Mouse (Mus musculus) embryonic facial prominence, embryonic 12.5 days (tissue): ENCODE measurements around the gene Kcnh3. TPM values are rescaled to one million over a fixed set of nuclear protein-coding genes. Genes with fewer than 3 reads are reported as not detected.

Experiments used
- ATAC-seq: fragments of 200-750 bp; cut with Nextera tagmentation; 2 replicates; pipeline ENCODE4 v1.8.0; 2017; ENCODE audit not compliant: insufficient number of reproducible peaks, insufficient read depth, low FRiP score, low TSS enrichment
- H3K27ac ChIP-seq: fragments of 300-500 bp; sonication (generic); 2 replicates; pipeline ENCODE4 v1.5.1; 2016; ENCODE audit warnings: mild to moderate bottlenecking
- H3K27me3 ChIP-seq: fragments of 300-500 bp; sonication (generic); 2 replicates; pipeline ENCODE4 v1.6.1; 2016; ENCODE audit warnings: mild to moderate bottlenecking, moderate library complexity
- H3K36me3 ChIP-seq: fragments of 300-500 bp; sonication (generic); 2 replicates; pipeline ENCODE4 v1.6.1; 2016; ENCODE audit warnings: mild to moderate bottlenecking
- H3K4me1 ChIP-seq: fragments of 300-500 bp; sonication (generic); 2 replicates; pipeline ENCODE4 v1.6.1; 2016
- H3K4me2 ChIP-seq: fragments of 300-500 bp; sonication (generic); replicated peaks from 2 replicates; pipeline ENCODE4 v1.6.1; 2016; ENCODE audit warnings: mild to moderate bottlenecking, moderate library complexity
- H3K4me3 ChIP-seq: fragments of 300-500 bp; sonication (generic); 2 replicates; pipeline ENCODE4 v1.5.1; 2016; ENCODE audit warnings: mild to moderate bottlenecking
- H3K9ac ChIP-seq: fragments of 300-500 bp; sonication (generic); 2 replicates; pipeline ENCODE4 v1.6.1; 2016; ENCODE audit warnings: mild to moderate bottlenecking, moderate library complexity
- H3K9me3 ChIP-seq: fragments of 300-500 bp; sonication (generic); 2 replicates; pipeline ENCODE4 v1.6.1; 2016; ENCODE audit warnings: mild to moderate bottlenecking, moderate library complexity
- WGBS: fragments of 180-500 bp; shearing (Covaris S2); methylation state at CpG from one replicate; pipeline ENCODE4 v1.1.7; 2016; 5-methylcytosine and 5-hydroxymethylcytosine counted together
- polyA plus RNA-seq: library from polyadenylated mRNA; unstranded; fragments of >200 nt; fragmentation: Nextera tagmentation; extraction: Ambion mirVana; gene quantifications from 2 replicates; pipeline ENCODE4 v1.2.1, GENCODE M21; 2016

Kcnh3 gene
- polyA plus RNA-seq, 1 experiment from 2014 or later = 0.81 TPM

DNA sequence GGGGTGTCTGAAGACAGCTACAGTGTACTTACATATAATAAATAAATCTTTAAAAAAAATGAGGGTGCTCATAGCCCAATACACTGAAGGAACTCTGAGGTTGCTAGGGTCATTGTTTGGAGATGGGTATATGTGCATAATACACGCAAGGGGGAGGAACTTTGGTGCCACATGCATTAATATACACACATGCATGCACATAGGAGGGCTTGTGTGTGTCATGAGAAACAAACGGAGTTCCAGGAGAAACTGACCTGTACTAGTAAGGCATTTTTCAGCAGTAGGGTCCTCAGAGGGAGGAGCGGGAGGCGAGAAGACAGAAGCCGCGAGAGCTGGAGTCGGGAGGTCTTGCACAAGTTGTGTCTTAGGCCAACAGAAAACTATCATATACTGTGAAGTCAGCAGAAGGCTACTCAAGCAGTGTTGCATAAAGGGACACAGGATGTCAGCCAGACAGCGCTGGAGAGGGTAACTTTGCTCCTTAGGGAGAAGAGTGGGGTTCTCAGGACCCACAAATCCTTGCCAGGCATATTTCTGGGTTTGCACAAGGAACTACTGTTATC, 34.6 kb downstream of the Kcnh3 start:
- H3K9ac ChIP-seq = no peak overlapping the region
- ATAC-seq = peak; percentile 26; the same call in 1 of the 2 replicates
- H3K27me3 ChIP-seq = no peaks in the 10 kb centered on the region
- 0 out of 2 replicates have a peak overlapping the region, but pooled peaks have one; percentile 24 for H3K4me2 ChIP-seq
- WGBS = 66% methylated on average over 8 of the region's 8 CpGs
- peaks cover 3% of the 10 kb centered on the region; the same call in 1 of the 2 replicates for H3K4me1 ChIP-seq
- 0 out of 2 replicates have a peak overlapping the region, but pooled peaks have one; percentile 0 for H3K27ac ChIP-seq
- H3K36me3 ChIP-seq = no peaks in the 10 kb centered on the region
- H3K9me3 ChIP-seq = no peaks in the 10 kb centered on the region
- no peak overlapping the region for H3K4me3 ChIP-seq

DNA sequence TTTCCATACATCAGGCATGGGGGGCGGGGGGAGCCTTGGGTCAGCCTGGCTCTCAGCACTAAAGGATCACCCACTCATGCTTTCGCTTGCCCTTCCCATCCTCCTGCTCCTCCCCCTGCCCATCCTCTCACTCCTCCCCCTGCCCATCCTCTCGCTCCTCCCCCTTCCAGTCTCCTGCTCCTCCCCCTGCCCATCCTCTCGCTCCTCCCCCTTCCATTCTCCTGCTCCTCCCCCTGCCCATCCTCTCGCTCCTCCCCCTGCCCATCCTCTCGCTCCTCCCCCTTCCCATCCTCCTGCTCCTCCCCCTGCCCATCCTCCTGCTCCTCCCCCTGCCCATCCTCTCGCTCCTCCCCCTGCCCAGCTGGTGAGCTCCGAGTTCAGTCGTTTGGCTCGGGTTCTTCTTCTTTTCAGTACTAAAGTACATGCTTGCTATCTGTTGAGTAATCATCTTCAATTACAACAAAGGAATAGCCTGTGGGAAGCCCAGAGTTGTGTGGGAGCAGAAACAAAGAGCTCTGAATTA, 35.1 kb downstream of the Kcnh3 start:
- Histone ChIP-seq H3K36me3 (no peaks in the 10 kb centered on the region), H3K4me1 (peaks cover 3% of the 10 kb centered on the region; the same call in 1 of the 2 replicates), H3K4me2 (peak overlapping the region; percentile 36), H3K27me3 (no peaks in the 10 kb centered on the region), H3K27ac (0 out of 2 replicates have a peak overlapping the region, but pooled peaks have one; percentile 0), H3K4me3 (no peak overlapping the region), H3K9ac (no peak overlapping the region), H3K9me3 (no peaks in the 10 kb centered on the region)
- ATAC-seq = 0 out of 2 replicates have a peak, but pooled peaks have one; percentile 28
- under 1% methylated on average over 6 of the region's 10 CpGs for WGBS

DNA sequence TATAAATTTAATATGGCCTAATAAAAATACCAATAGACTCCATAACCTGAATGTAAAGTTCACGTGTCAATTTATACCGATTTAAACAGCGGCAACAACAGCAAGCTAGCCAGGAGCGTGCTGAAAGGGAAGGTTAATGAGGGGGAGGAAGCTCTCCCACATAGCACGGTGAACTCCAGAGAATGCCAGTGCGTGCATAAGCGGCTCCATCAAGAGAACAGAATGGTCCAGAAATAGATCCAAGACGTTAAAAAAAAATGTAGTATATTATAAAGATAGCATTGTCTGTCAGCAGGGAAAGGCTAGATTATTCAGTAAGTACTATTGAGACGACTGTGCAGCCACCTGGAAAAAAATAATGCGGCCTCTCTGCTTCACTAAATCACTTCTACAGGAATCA, 38.0 kb downstream of the Kcnh3 start:
- 71% methylated on average over 10 of the region's 10 CpGs for WGBS
- H3K27me3 ChIP-seq = no peaks in the 10 kb centered on the region
- no peaks in the 10 kb centered on the region for H3K4me1 ChIP-seq
- no peak for ATAC-seq
- no peaks in the 10 kb centered on the region for H3K36me3 ChIP-seq
- no peak overlapping the region for H3K9ac ChIP-seq
- no peak overlapping the region for H3K4me2 ChIP-seq
- H3K4me3 ChIP-seq = no peak overlapping the region
- H3K9me3 ChIP-seq = no peaks in the 10 kb centered on the region
- H3K27ac ChIP-seq = no peak overlapping the region

DNA sequence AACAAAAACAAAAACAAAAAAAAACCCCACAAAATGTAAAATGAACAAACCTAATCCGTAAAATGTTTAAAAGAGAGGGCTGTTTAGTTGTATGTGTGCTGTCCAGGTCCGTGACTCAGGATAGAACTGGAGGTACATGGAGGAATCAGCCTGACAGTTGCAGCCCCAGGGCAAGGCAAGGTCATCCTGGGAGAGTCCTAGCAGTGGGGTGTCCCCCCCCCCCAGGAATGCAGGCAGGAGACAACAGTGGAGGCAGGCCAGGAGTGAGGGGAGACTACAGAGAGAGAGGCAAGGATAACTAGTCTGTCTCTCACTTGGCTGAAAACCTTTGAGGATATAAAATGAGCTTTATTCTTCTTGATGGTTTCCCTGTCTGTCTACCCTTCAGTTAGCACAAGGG, 39.7 kb downstream of the Kcnh3 start:
- no peak overlapping the region for H3K4me3 ChIP-seq
- H3K4me2 ChIP-seq = no peak overlapping the region
- H3K36me3 ChIP-seq = no peaks in the 10 kb centered on the region
- no peaks in the 10 kb centered on the region for H3K27me3 ChIP-seq
- H3K4me1 ChIP-seq = no peaks in the 10 kb centered on the region
- WGBS = 62% methylated on average over 2 of the region's 2 CpGs
- H3K9ac ChIP-seq = no peak overlapping the region
- no peak for ATAC-seq
- H3K9me3 ChIP-seq = no peaks in the 10 kb centered on the region
- no peak overlapping the region for H3K27ac ChIP-seq

DNA sequence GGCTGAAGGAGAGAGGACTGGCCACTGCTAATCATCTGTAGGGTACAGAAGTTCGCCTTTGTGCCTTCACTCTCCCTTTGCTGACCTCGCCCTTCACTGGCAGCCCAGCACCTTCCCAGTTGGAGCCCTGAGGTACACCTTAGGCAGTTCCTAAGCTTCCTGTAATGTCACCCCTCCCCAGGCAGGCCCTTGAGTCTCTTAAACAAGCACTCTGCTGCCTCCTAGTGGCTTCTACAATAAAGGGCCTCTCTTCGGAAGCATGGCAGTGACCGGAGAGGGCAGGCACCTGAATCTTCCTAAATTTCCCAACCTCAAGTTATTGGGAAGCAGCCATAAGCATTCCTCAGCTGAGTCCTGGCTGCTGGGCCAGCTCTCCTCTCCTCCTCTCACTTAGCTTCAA, 41.0 kb downstream of the Kcnh3 start:
- 11% methylated on average over 4 of the region's 4 CpGs for WGBS
- Histone ChIP-seq H3K9ac (no peak overlapping the region), H3K36me3 (no peaks in the 10 kb centered on the region), H3K9me3 (no peaks in the 10 kb centered on the region), H3K27me3 (no peaks in the 10 kb centered on the region), H3K4me3 (no peak overlapping the region), H3K4me2 (no peak overlapping the region), H3K27ac (no peak overlapping the region), H3K4me1 (no peaks in the 10 kb centered on the region)
- no peak for ATAC-seq

DNA sequence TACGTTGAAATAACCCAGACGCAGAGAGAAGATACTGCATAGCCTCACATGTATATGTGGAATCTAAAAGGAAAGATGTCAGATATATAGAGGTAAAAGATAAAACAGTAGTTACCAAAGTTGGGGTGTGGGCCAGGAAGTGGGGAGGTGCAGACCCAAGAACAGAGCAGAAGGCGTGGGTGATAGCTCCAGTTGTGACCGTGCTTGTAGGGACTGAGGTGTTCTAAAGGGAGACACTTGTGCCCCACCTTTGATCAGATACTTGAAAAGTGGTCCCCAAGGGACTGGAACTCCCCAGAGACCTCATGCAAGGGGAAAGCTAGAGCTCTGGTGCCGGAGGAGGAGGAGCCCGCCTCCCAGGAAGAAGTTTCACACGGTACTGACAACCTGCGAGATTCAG, 51.4 kb downstream of the Kcnh3 start:
- Histone ChIP-seq H3K36me3 (no peaks in the 10 kb centered on the region), H3K4me1 (peaks cover 4% of the 10 kb centered on the region; the same call in 1 of the 2 replicates), H3K9ac (no peak overlapping the region), H3K27ac (no peak overlapping the region), H3K27me3 (no peaks in the 10 kb centered on the region), H3K9me3 (no peaks in the 10 kb centered on the region), H3K4me3 (no peak overlapping the region), H3K4me2 (no peak overlapping the region)
- 86% methylated on average over 8 of the region's 8 CpGs for WGBS
- no peak for ATAC-seq

DNA sequence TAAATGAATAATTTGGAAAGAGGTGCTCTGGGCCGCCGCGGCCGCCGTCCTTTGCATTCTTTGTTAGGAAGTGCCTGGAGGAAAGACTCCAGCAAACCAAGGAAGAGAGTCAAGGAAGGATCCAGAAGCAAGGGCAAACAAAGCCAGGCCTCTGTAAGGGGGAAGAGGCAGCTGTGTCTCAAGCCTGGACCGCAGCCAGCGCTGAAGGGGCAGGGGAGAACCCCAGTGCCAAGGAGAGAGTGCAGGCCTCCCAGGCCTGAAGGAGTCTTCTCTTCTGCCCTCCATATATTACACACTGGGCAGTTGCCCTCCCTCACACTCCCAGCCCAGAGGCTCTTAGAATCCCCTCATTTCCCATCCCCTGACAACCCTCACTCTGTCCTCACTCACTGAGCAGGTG, 53.6 kb downstream of the Kcnh3 start:
- no peak overlapping the region for H3K4me2 ChIP-seq
- no peak overlapping the region for H3K4me3 ChIP-seq
- H3K36me3 ChIP-seq = no peaks in the 10 kb centered on the region
- no peaks in the 10 kb centered on the region for H3K27me3 ChIP-seq
- 89% methylated on average over 7 of the region's 7 CpGs for WGBS
- no peaks in the 10 kb centered on the region for H3K9me3 ChIP-seq
- no peak overlapping the region for H3K27ac ChIP-seq
- H3K9ac ChIP-seq = no peak overlapping the region
- ATAC-seq = no peak
- H3K4me1 ChIP-seq = no peaks in the 10 kb centered on the region

DNA sequence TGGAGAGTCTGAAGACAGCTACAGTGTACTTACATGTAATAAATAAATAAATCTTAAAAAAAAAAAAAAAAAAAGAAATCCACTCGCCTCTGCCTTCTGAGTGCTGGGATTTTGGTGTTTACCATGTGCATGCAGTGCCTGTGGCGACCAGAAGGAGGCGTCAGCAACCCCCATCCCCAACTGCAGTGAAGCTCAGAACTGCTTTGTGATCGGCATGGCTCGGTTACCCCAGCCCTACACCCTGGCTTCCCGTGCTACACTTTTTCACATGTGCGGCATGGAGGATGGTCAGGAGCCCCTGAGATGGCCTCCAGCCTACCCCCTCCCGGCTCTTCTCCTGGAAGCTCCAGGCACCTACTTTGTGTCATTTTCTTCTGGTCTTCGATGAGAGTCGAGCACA, 58.8 kb downstream of the Kcnh3 start:
- Histone ChIP-seq H3K9ac (no peak overlapping the region), H3K27ac (no peak overlapping the region), H3K4me1 (no peaks in the 10 kb centered on the region), H3K36me3 (no peaks in the 10 kb centered on the region), H3K27me3 (no peaks in the 10 kb centered on the region), H3K9me3 (no peaks in the 10 kb centered on the region), H3K4me3 (no peak overlapping the region), H3K4me2 (no peak overlapping the region)
- no peak for ATAC-seq
- WGBS = 66% methylated on average over 10 of the region's 10 CpGs

DNA sequence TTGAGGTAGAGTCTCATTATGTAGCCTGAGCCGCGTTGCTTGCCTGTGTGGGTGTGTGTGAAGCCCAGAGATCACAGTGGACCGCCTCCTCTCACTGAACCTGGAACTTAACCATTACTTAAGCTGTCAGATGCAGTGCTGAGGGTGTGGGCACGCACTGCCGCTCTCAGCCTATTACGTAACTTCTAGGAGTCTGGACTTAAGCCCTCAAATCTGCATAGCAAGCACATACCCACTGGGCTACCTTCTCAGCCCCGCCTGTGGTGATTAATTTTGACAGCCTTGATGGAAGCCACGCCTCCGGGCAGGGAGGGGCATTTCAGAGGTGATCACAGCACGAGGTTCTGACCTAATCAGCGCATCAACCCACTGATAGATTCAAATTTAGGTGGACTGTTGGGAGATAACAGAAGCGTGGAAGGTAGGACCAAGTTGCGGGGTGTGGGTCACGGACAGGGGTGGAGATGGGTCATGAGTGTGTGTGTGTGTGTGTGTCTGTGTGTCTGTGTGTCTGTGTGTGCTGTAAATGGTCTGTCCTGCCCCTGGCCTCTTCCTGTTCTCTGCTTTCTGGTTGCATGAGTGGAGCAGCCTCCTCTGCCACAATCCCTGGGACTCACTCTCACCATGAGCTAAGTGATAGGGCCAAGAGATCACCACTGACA, 60.0 kb downstream of the Kcnh3 start:
- H3K4me1 ChIP-seq = no peaks in the 10 kb centered on the region
- ATAC-seq = no peak; the same call in 1 of the 2 replicates

DNA sequence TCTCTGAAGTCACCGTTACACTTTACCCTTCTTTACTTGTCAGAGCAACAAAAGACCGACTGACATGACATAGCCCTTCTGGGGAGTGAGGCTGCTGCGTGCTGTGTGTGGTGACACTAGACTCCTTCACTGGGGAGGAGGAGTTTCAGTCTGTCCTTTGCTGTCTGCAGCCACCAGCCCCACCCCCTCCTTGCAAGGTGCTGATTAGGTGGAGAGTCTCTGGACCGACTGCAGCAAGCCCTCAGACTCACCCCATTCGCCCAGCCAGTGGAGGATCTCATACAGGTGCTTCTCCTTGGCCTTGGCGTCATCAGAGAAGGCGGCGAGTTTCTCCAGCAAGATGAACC, 60.5 kb downstream of the Kcnh3 start:
- Histone ChIP-seq H3K4me2 (no peak overlapping the region), H3K4me3 (no peak overlapping the region), H3K4me1 (no peaks in the 10 kb centered on the region), H3K9me3 (no peaks in the 10 kb centered on the region), H3K27ac (no peak overlapping the region), H3K27me3 (no peaks in the 10 kb centered on the region), H3K9ac (no peak overlapping the region), H3K36me3 (no peaks in the 10 kb centered on the region)
- ATAC-seq = no peak
- 44% methylated on average over 8 of the region's 8 CpGs for WGBS

More for the DNA sequence above, 60.0 kb downstream of the Kcnh3 start:
- WGBS = 48% methylated on average over 14 of the region's 14 CpGs
- H3K4me3 ChIP-seq = no peak overlapping the region
- H3K9me3 ChIP-seq = no peaks in the 10 kb centered on the region
- H3K27ac ChIP-seq = no peak overlapping the region
- H3K4me2 ChIP-seq = no peak overlapping the region
- H3K27me3 ChIP-seq = no peaks in the 10 kb centered on the region
- no peak overlapping the region for H3K9ac ChIP-seq
- H3K36me3 ChIP-seq = no peaks in the 10 kb centered on the region

DNA sequence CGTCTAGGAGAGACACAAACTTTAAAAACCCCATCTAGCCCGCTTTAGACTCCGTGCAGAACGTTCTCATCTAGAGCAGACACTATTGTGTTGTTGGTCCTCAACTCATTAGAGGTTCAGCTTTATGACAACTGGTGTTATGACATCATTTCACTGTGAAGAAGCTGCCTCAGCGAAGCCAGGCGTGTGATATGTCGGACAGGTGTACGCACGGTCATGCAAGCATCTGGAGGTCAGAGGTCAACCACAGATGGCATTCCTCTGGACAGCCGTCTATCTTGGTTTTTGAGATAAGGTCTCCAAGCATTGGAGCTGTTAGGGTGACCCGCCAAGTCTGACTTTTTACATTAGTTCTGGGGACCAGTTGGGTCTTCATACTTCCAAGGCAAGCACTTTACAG, 65.9 kb downstream of the Kcnh3 start:
- Histone ChIP-seq H3K4me1 (peaks cover 10% of the 10 kb centered on the region), H3K9ac (no peak overlapping the region), H3K4me2 (no peak overlapping the region), H3K36me3 (no peaks in the 10 kb centered on the region), H3K4me3 (no peak overlapping the region), H3K9me3 (no peaks in the 10 kb centered on the region), H3K27me3 (no peaks in the 10 kb centered on the region), H3K27ac (no peak overlapping the region)
- ATAC-seq = no peak
- 85% methylated on average over 11 of the region's 11 CpGs for WGBS
